ENCODE assay signal across 13 mouse cellular contexts in genomic region chr13:46516183-46516582, GRCm38 (mm10). TPM values are rescaled to one million over a fixed set of nuclear protein-coding genes. Genes with fewer than 3 reads are reported as not detected.
DNase-seq lines count a peak whose midpoint lies in the region; ATAC-seq and TF ChIP-seq lines count a peak whose summit lies in the region.
"Had no signal": no experiment of that assay in that cellular context is flagged by ENCODE, and none has a peak within 500 bp of the region (broad histone marks: within the 10 kb centered on the region; RNA-seq: fewer than 3 reads in every experiment).

No protein-coding gene starts in this region.

- TF ChIP-seq CTCF in heart, adult 2 months (IDR thresholded peaks at IDR 0.05) = no peak

- H3K36me3 ChIP-seq in heart, adult 2 months (ENCODE audit: control insufficient read depth, insufficient read depth, low read length) = no peaks in the 10 kb centered on the region
- H3K36me3 ChIP-seq: embryonic facial prominence, embryonic 12.5 days; limb, embryonic 13.5 days had no signal

- DNase-seq in heart, adult 18-20 months = peak; percentile 49 to 60
- DNase-seq in heart, adult 8-10 months (ENCODE audit: low spot score) = no peak
- peak in 1 of 2 experiments; percentile 59 for DNase-seq in heart, adult 2 months
- DNase-seq in heart, postnatal 4 days = peak; percentile 73
- DNase-seq in left cerebral cortex, adult 11 months (ENCODE audit: low spot score) = no peak
- no peak for DNase-seq in adrenal gland, postnatal 36 days
- DNase-seq: right cerebral cortex, adult 18-20 months; thymus, postnatal 25 days had no signal

- intact Hi-C loops in heart, adult 2 months (cut with DNase I) = no loop called here

- H3K27me3 ChIP-seq in heart, adult 2 months (ENCODE audit: control insufficient read depth, insufficient read depth, low read length) = no peaks in the 10 kb centered on the region
- H3K27me3 ChIP-seq: embryonic facial prominence, embryonic 12.5 days; limb, embryonic 13.5 days had no signal

- no peak for TF ChIP-seq POLR2A in heart, adult 2 months (IDR thresholded peaks at IDR 0.05; ENCODE audit: insufficient read depth, low read depth, low read length)

- 0 out of 2 replicates have a peak, but pooled peaks have one; percentile 39 for TF ChIP-seq EP300 in heart, adult 2 months (IDR thresholded peaks at IDR 0.05; ENCODE audit: insufficient read depth, low read depth, low read length)

- H3K9ac ChIP-seq in heart, adult 2 months (ENCODE audit: low read depth, low read length) = no peak overlapping the region
- H3K9ac ChIP-seq: embryonic facial prominence, embryonic 12.5 days; limb, embryonic 13.5 days had no signal

- H3K79me2 ChIP-seq in heart, adult 2 months (replicated peaks; ENCODE audit: control insufficient read depth, insufficient read depth, low read length) = no peaks in the 10 kb centered on the region

- 14% methylated on average over 7 of the region's 7 CpGs for WGBS in heart, adult 2 months

- no peak overlapping the region for H3K4me3 ChIP-seq in heart, adult 2 months
- H3K4me3 ChIP-seq: embryonic facial prominence, embryonic 12.5 days; limb, embryonic 13.5 days had no signal

- H3K4me1 ChIP-seq in heart, adult 2 months (ENCODE audit: control insufficient read depth, insufficient read depth, low read length) = peaks cover 9% of the 10 kb centered on the region
- H3K4me1 ChIP-seq: embryonic facial prominence, embryonic 12.5 days had no signal

- peak; percentile 90 for ATAC-seq in megakaryocyte-erythroid progenitor cell, adult 5-6 weeks (replicated peaks; ENCODE audit: low FRiP score, low TSS enrichment, poor library complexity, severe bottlenecking)
- no peak for ATAC-seq in cerebellum, adult (ENCODE audit: insufficient number of reproducible peaks, low FRiP score, low TSS enrichment)
- ATAC-seq: hindbrain, embryonic 16.5 days had no signal

- peak overlapping the region; percentile 40; the same call in 1 of the 2 replicates for H3K27ac ChIP-seq in heart, adult 2 months
- H3K27ac ChIP-seq: embryonic facial prominence, embryonic 12.5 days; limb, embryonic 13.5 days had no signal

RNA-seq across cellular contexts. Expression of gene Cap2, which starts 14.5 kb away (rescaled TPM):
- 100 to 1,000 TPM; 133 to 144 TPM for total RNA-seq in heart, adult 18-20 months (2021)
- total RNA-seq in heart, adult 8-10 months (2022) = 100 to 1,000 TPM; 137 to 160 (median 155) TPM
- total RNA-seq in heart, adult 2 months (2021) = 100 to 1,000 TPM; 135 to 147 TPM
- 115 and 143 TPM in 2 replicates for polyA plus RNA-seq in heart, adult 2 months (2012; rRNA removed)
- total RNA-seq in heart, postnatal 4 days (2021) = 100 to 1,000 TPM; 182 to 185 TPM
- 1.9 TPM in 1 of 2 replicates, not detected in the other for total RNA-seq in megakaryocyte-erythroid progenitor cell, adult 5-6 weeks (2014; fragmentation: Nextera tagmentation)
- 1.7 and 2.0 TPM in 2 replicates for total RNA-seq in megakaryocyte-erythroid progenitor cell, adult 5-6 weeks (2017)
- total RNA-seq in adrenal gland, postnatal 36 days (2021) = 1 to 10 TPM; 3.4 to 4.5 TPM

Comparison
In these comparisons a context has a peak if more than half of its experiments do, and no peak if none do; other contexts are left out.
1. DNase-seq: peak in heart, adult 18-20 months (2 of 2) and heart, postnatal 4 days (single experiment); none in heart, adult 8-10 months (single experiment), left cerebral cortex, adult 11 months (single experiment) and adrenal gland, postnatal 36 days (0 of 2).
2. RNA of gene Cap2, which starts 14.5 kb away (total RNA-seq): 182 to 185 TPM in heart, postnatal 4 days, 137 to 160 TPM in heart, adult 8-10 months, 135 to 147 TPM in heart, adult 2 months and 133 to 144 TPM in heart, adult 18-20 months; 3.4 to 4.5 TPM in adrenal gland, postnatal 36 days and 1.7 to 2.0 TPM in megakaryocyte-erythroid progenitor cell, adult 5-6 weeks; every median in the first group is over 10 times any median in the second.